Mouse (Mus musculus) B cell, adult (primary cell): ENCODE results near the gene Tlr11. TPM values are rescaled to one million over a fixed set of nuclear protein-coding genes. Genes with fewer than 3 reads are reported as not detected.

Experiments used
- total RNA-seq: library from RNA; stranded (reverse); gene quantifications from 4 replicates; pipeline ENCODE4 v1.2.4, GENCODE M21; 2023; ENCODE audit not compliant: inconsistent age

Tlr11 gene
- total RNA-seq = 0.22 TPM in 1 of 4 replicates, not detected in the others

GRCm38 (mm10) chr14:50357593-50357992 is at the start of gene Tlr11:
Tlr11 (plus strand) TSS chr14:50357914.

GRCm38 (mm10) chr14:50326661-50327060 is 31.1 kb upstream of the Tlr11 start, which contains the start of gene Olfr734:
Olfr734 (minus strand) TSS chr14:50326761.

GRCm38 (mm10) chr14:50348796-50349195 is 8.9 kb upstream of the Tlr11 start, which contains the start of gene Olfr735:
Olfr735 (minus strand) TSS chr14:50348872.

GRCm38 (mm10) chr14:50380863-50381262 is 23.1 kb downstream of the Tlr11 start, which contains the start of gene Olfr736:
Olfr736 (plus strand) TSS chr14:50381163.

GRCm38 (mm10) chr14:50407268-50407667 is 49.6 kb downstream of the Tlr11 start, which contains the start of gene Olfr738:
Olfr738 (plus strand) TSS chr14:50407568.

Other genes starting within 250 kb of the Tlr11 start
- gene Olfr727, start 234.7 kb upstream of the Tlr11 start, total RNA-seq = not detected in 4 replicates
- gene Olfr728, start 215.2 kb upstream of the Tlr11 start, total RNA-seq = not detected in 4 replicates
- not detected in 4 replicates for gene Olfr729, start 205.0 kb upstream of the Tlr11 start, total RNA-seq
- not detected in 4 replicates for gene Olfr730, start 169.7 kb upstream of the Tlr11 start, total RNA-seq
- gene Olfr731, start 116.0 kb upstream of the Tlr11 start, total RNA-seq = not detected in 4 replicates
- gene Olfr732, start 73.7 kb upstream of the Tlr11 start, total RNA-seq = not detected in 4 replicates
- gene Olfr733, start 56.4 kb upstream of the Tlr11 start, total RNA-seq = not detected in 4 replicates
- gene Olfr734, start 31.2 kb upstream of the Tlr11 start, total RNA-seq = not detected in 4 replicates
- not detected in 4 replicates for gene Olfr735, start 9.0 kb upstream of the Tlr11 start, total RNA-seq
- gene Olfr736, start 23.2 kb downstream of the Tlr11 start, total RNA-seq = not detected in 4 replicates
- not detected in 4 replicates for gene Olfr738, start 49.7 kb downstream of the Tlr11 start, total RNA-seq
- not detected in 4 replicates for gene Olfr739, start 60.7 kb downstream of the Tlr11 start, total RNA-seq
- not detected in 4 replicates for gene Olfr740, start 87.6 kb downstream of the Tlr11 start, total RNA-seq
- not detected in 4 replicates for gene Olfr741, start 114.8 kb downstream of the Tlr11 start, total RNA-seq
- not detected in 4 replicates for gene Olfr742, start 145.7 kb downstream of the Tlr11 start, total RNA-seq
- gene Olfr743, start 163.9 kb downstream of the Tlr11 start, total RNA-seq = not detected in 4 replicates